Comparison of ENCODE assay signal across 26 mouse cellular contexts in genomic region chr4:63710431-63711220, GRCm38 (mm10). TPM values are rescaled to one million over a fixed set of nuclear protein-coding genes. Genes with fewer than 3 reads are reported as not detected.
DNase-seq lines count a peak whose midpoint lies in the region; ATAC-seq and TF ChIP-seq lines count a peak whose summit lies in the region.
"Had no signal": no experiment of that assay in that cellular context is flagged by ENCODE, and none has a peak within 500 bp of the region (broad histone marks: within the 10 kb centered on the region; RNA-seq: fewer than 3 reads in every experiment).

No protein-coding gene starts in this region.

- H3K27me3 ChIP-seq in midbrain, embryonic 11.5 days (ENCODE audit: control insufficient read depth, insufficient read depth, low read length): no peaks in the 10 kb centered on the region
- H3K27me3 ChIP-seq in midbrain, embryonic 14.5 days (ENCODE audit: control insufficient read depth, insufficient read depth, low read length): no peaks in the 10 kb centered on the region
- H3K27me3 ChIP-seq in intestine, embryonic 16.5 days (replicated peaks; ENCODE audit: control insufficient read depth, insufficient read depth, low read length): no peaks in the 10 kb centered on the region
- no peaks in the 10 kb centered on the region for H3K27me3 ChIP-seq in small intestine, adult 2 months (ENCODE audit: control insufficient read depth, insufficient read depth, low read length)
- no peaks in the 10 kb centered on the region for H3K27me3 ChIP-seq in hindbrain, embryonic 13.5 days
- H3K27me3 ChIP-seq in kidney, adult 2 months (replicated peaks; ENCODE audit: control insufficient read depth, insufficient read depth, low read length): no peaks in the 10 kb centered on the region; the same call in 1 of the 2 replicates
- H3K27me3 ChIP-seq: embryonic facial prominence, embryonic 15.5 days; hindbrain, embryonic 12.5 days; liver, embryonic 15.5 days; midbrain, embryonic 12.5 days had no signal

- no peaks in the 10 kb centered on the region for H3K9me3 ChIP-seq in midbrain, embryonic 11.5 days (ENCODE audit: control insufficient read depth, low read length)
- no peaks in the 10 kb centered on the region for H3K9me3 ChIP-seq in midbrain, embryonic 14.5 days (ENCODE audit: control insufficient read depth, low read length)
- H3K9me3 ChIP-seq in intestine, embryonic 16.5 days (ENCODE audit: control insufficient read depth, low read length): no peaks in the 10 kb centered on the region
- H3K9me3 ChIP-seq in hindbrain, embryonic 13.5 days: no peaks in the 10 kb centered on the region
- H3K9me3 ChIP-seq: embryonic facial prominence, embryonic 15.5 days; forebrain, embryonic 10.5 days; hindbrain, embryonic 12.5 days; liver, embryonic 15.5 days; midbrain, embryonic 12.5 days had no signal

- no peak for TF ChIP-seq CTCF in small intestine, adult 2 months (IDR thresholded peaks at IDR 0.05; ENCODE audit: extremely low read depth, insufficient read length, insufficient replicate concordance, low read depth, low read length)
- no peak for TF ChIP-seq CTCF in kidney, adult 2 months (conservative IDR thresholded peaks at IDR 0.05; ENCODE audit: insufficient read depth, insufficient read length, low read depth, low read length)

- ATAC-seq in midbrain, embryonic 11.5 days (ENCODE audit: low FRiP score): no peak
- no peak for ATAC-seq in midbrain, embryonic 14.5 days (ENCODE audit: low FRiP score, low TSS enrichment)
- peak; percentile 48; the same call in 1 of the 2 replicates for ATAC-seq in intestine, embryonic 16.5 days
- ATAC-seq in hindbrain, embryonic 13.5 days (ENCODE audit: low FRiP score): no peak
- ATAC-seq: CD4-positive, CD25-positive, alpha-beta regulatory T cell, adult 4 months had no signal

- peak; percentile 78 for DNase-seq in midbrain, embryonic 11.5 days (ENCODE audit: low spot score, missing footprints)
- no peak for DNase-seq in midbrain, embryonic 14.5 days
- DNase-seq in adrenal gland, postnatal 10 days: peak; percentile 32
- no peak for DNase-seq in layer of hippocampus, postnatal 14 days (ENCODE audit: low spot score in 2 of 2)
- DNase-seq in kidney, adult 2 months: no peak
- DNase-seq: cerebellum, postnatal 14 days; gastrocnemius, postnatal 10 days; kidney, postnatal 25 days; layer of hippocampus, adult 9-11 months; lung, postnatal 10 days; thymus, postnatal 14 days had no signal

- H3K4me2 ChIP-seq in midbrain, embryonic 11.5 days: no peak overlapping the region
- H3K4me2 ChIP-seq in midbrain, embryonic 14.5 days (ENCODE audit: low read length): no peak overlapping the region
- no peak overlapping the region for H3K4me2 ChIP-seq in intestine, embryonic 16.5 days (ENCODE audit: low read depth, low read length)
- no peak overlapping the region for H3K4me2 ChIP-seq in hindbrain, embryonic 13.5 days
- H3K4me2 ChIP-seq: embryonic facial prominence, embryonic 15.5 days; hindbrain, embryonic 12.5 days; liver, embryonic 15.5 days; midbrain, embryonic 12.5 days had no signal

- H3K4me3 ChIP-seq in midbrain, embryonic 11.5 days (ENCODE audit: low read depth, low read length): no peak overlapping the region
- H3K4me3 ChIP-seq in midbrain, embryonic 14.5 days (replicated peaks; ENCODE audit: low read depth, low read length): no peak overlapping the region
- H3K4me3 ChIP-seq in intestine, embryonic 16.5 days (ENCODE audit: low read length): no peak overlapping the region
- no peak overlapping the region for H3K4me3 ChIP-seq in small intestine, adult 2 months (ENCODE audit: low read depth, low read length)
- no peak overlapping the region for H3K4me3 ChIP-seq in hindbrain, embryonic 13.5 days
- no peak overlapping the region for H3K4me3 ChIP-seq in kidney, adult 2 months (ENCODE audit: insufficient read depth, low read depth, low read length)
- H3K4me3 ChIP-seq: embryonic facial prominence, embryonic 15.5 days; forebrain, embryonic 10.5 days; hindbrain, embryonic 12.5 days; liver, embryonic 15.5 days; midbrain, embryonic 12.5 days had no signal

- 72% methylated on average over 8 of the region's 8 CpGs for WGBS in midbrain, embryonic 11.5 days
- 73% methylated on average over 8 of the region's 8 CpGs for WGBS in midbrain, embryonic 14.5 days
- WGBS in intestine, embryonic 16.5 days: 69% methylated on average over 8 of the region's 8 CpGs
- 41% methylated on average over 8 of the region's 8 CpGs for WGBS in small intestine, adult 2 months
- WGBS in hindbrain, embryonic 13.5 days: 62% methylated on average over 8 of the region's 8 CpGs
- 82% methylated on average over 8 of the region's 8 CpGs for WGBS in kidney, adult 2 months

- no peaks in the 10 kb centered on the region for H3K4me1 ChIP-seq in midbrain, embryonic 11.5 days (ENCODE audit: control insufficient read depth, insufficient read depth, low read length)
- no peaks in the 10 kb centered on the region for H3K4me1 ChIP-seq in midbrain, embryonic 14.5 days (ENCODE audit: control insufficient read depth, insufficient read depth, low read length)
- H3K4me1 ChIP-seq in intestine, embryonic 16.5 days (ENCODE audit: control insufficient read depth, insufficient read depth, low read length): no peaks in the 10 kb centered on the region
- peaks cover 13% of the 10 kb centered on the region; the same call in 1 of the 2 replicates for H3K4me1 ChIP-seq in small intestine, adult 2 months (ENCODE audit: control insufficient read depth, insufficient read depth, insufficient read length, low read length)
- H3K4me1 ChIP-seq in hindbrain, embryonic 13.5 days (replicated peaks): no peaks in the 10 kb centered on the region
- H3K4me1 ChIP-seq in kidney, adult 2 months (ENCODE audit: control insufficient read depth, insufficient read depth, low read length): no peaks in the 10 kb centered on the region
- H3K4me1 ChIP-seq: embryonic facial prominence, embryonic 15.5 days; forebrain, embryonic 10.5 days; hindbrain, embryonic 12.5 days; liver, embryonic 15.5 days; midbrain, embryonic 12.5 days had no signal

- H3K36me3 ChIP-seq in midbrain, embryonic 11.5 days (ENCODE audit: control insufficient read depth, insufficient read depth, low read length): no peaks in the 10 kb centered on the region
- no peaks in the 10 kb centered on the region for H3K36me3 ChIP-seq in midbrain, embryonic 14.5 days (ENCODE audit: control insufficient read depth, insufficient read depth, low read length)
- H3K36me3 ChIP-seq in intestine, embryonic 16.5 days (ENCODE audit: control insufficient read depth, insufficient read depth, low read length): no peaks in the 10 kb centered on the region
- H3K36me3 ChIP-seq in small intestine, adult 2 months (ENCODE audit: control insufficient read depth, insufficient read depth, low read length): no peaks in the 10 kb centered on the region
- H3K36me3 ChIP-seq in hindbrain, embryonic 13.5 days: no peaks in the 10 kb centered on the region
- no peaks in the 10 kb centered on the region for H3K36me3 ChIP-seq in kidney, adult 2 months (ENCODE audit: control insufficient read depth, insufficient read depth, low read length)
- H3K36me3 ChIP-seq: embryonic facial prominence, embryonic 15.5 days; forebrain, embryonic 10.5 days; G1E; hindbrain, embryonic 12.5 days; liver, embryonic 15.5 days; midbrain, embryonic 12.5 days had no signal

- no peak for TF ChIP-seq POLR2A in small intestine, adult 2 months (IDR thresholded peaks at IDR 0.05; ENCODE audit: low read depth, low read length)
- no peak for TF ChIP-seq POLR2A in kidney, adult 2 months (IDR thresholded peaks at IDR 0.05; ENCODE audit: low read depth, low read length)

- no peak overlapping the region for H3K27ac ChIP-seq in midbrain, embryonic 11.5 days (ENCODE audit: low read depth, low read length)
- no peak overlapping the region for H3K27ac ChIP-seq in midbrain, embryonic 14.5 days (replicated peaks; ENCODE audit: low read depth, low read length)
- H3K27ac ChIP-seq in intestine, embryonic 16.5 days (ENCODE audit: low read length): no peak overlapping the region
- peak overlapping the region; percentile 36; the same call in 1 of the 2 replicates for H3K27ac ChIP-seq in small intestine, adult 2 months (ENCODE audit: insufficient read depth, low read depth, low read length)
- H3K27ac ChIP-seq in hindbrain, embryonic 13.5 days: no peak overlapping the region
- no peak overlapping the region for H3K27ac ChIP-seq in kidney, adult 2 months (ENCODE audit: insufficient read depth, low read depth, low read length)
- H3K27ac ChIP-seq: embryonic facial prominence, embryonic 15.5 days; forebrain, embryonic 10.5 days; hindbrain, embryonic 12.5 days; liver, embryonic 15.5 days; midbrain, embryonic 12.5 days had no signal

- H3K9ac ChIP-seq in midbrain, embryonic 11.5 days (ENCODE audit: low read length): no peak overlapping the region
- H3K9ac ChIP-seq in midbrain, embryonic 14.5 days (replicated peaks; ENCODE audit: low read length): no peak overlapping the region
- H3K9ac ChIP-seq in intestine, embryonic 16.5 days (ENCODE audit: low read depth, low read length): no peak overlapping the region
- H3K9ac ChIP-seq in hindbrain, embryonic 13.5 days: no peak overlapping the region
- H3K9ac ChIP-seq: embryonic facial prominence, embryonic 15.5 days; hindbrain, embryonic 12.5 days; liver, embryonic 15.5 days; midbrain, embryonic 12.5 days had no signal

RNA-seq across cellular contexts. Expression of gene Tnfsf15, which starts 34.3 kb away (rescaled TPM):
- 0.07 TPM in 1 of 2 replicates, not detected in the other for polyA plus RNA-seq in midbrain, embryonic 11.5 days (2014; fragmentation: Nextera tagmentation; extraction: Ambion mirVana)
- not detected in 2 replicates for polyA plus RNA-seq in midbrain, embryonic 14.5 days (2014; fragmentation: Nextera tagmentation; extraction: Ambion mirVana)
- total RNA-seq in adrenal gland, postnatal 10 days (2021): under 1 TPM; 0.21 to 0.33 TPM
- 0.16 and 0.18 TPM in 2 replicates for polyA plus RNA-seq in intestine, embryonic 16.5 days (2015; fragmentation: Nextera tagmentation; extraction: Ambion mirVana)
- 0.04 and 0.25 TPM in 2 replicates for polyA plus RNA-seq in small intestine, adult 2 months (2012; rRNA removed)
- polyA plus RNA-seq in hindbrain, embryonic 13.5 days (2015; fragmentation: Nextera tagmentation; extraction: Ambion mirVana): not detected in 2 replicates
- not detected for total RNA-seq in layer of hippocampus, postnatal 14 days (2021)
- 0.55 and 0.96 TPM in 2 replicates for polyA plus RNA-seq in kidney, adult 2 months (2012; rRNA removed)
- total RNA-seq: heart, adult 8-10 months had no signal
- polyA plus RNA-seq: forebrain, embryonic 10.5 days; G1E had no signal

RNA-seq across cellular contexts. Expression of gene Gm11214, which starts 47.4 kb away (rescaled TPM):
- polyA plus RNA-seq in midbrain, embryonic 11.5 days (2014; fragmentation: Nextera tagmentation; extraction: Ambion mirVana): not detected in 2 replicates
- not detected in 2 replicates for polyA plus RNA-seq in midbrain, embryonic 14.5 days (2014; fragmentation: Nextera tagmentation; extraction: Ambion mirVana)
- total RNA-seq in adrenal gland, postnatal 10 days (2021): not detected
- not detected in 2 replicates for polyA plus RNA-seq in intestine, embryonic 16.5 days (2015; fragmentation: Nextera tagmentation; extraction: Ambion mirVana)
- polyA plus RNA-seq in small intestine, adult 2 months (2012; rRNA removed): not detected in 2 replicates
- polyA plus RNA-seq in hindbrain, embryonic 13.5 days (2015; fragmentation: Nextera tagmentation; extraction: Ambion mirVana): not detected in 2 replicates
- total RNA-seq in layer of hippocampus, postnatal 14 days (2021): not detected
- not detected in 2 replicates for polyA plus RNA-seq in kidney, adult 2 months (2012; rRNA removed)
- total RNA-seq: G1E; gastrocnemius, postnatal 10 days; heart, adult 8-10 months; left cerebral cortex, postnatal 10 days had no signal
- polyA plus RNA-seq: embryonic facial prominence, embryonic 15.5 days; forebrain, embryonic 10.5 days; G1E; heart, postnatal 0 days; hindbrain, embryonic 12.5 days; intestine, embryonic 14.5 days; limb, embryonic 14.5 days; liver, embryonic 15.5 days; midbrain, embryonic 12.5 days had no signal

Comparison
In these comparisons a context has a peak if more than half of its experiments do, and no peak if none do; other contexts are left out.
1. DNase-seq: peak in midbrain, embryonic 11.5 days (single experiment) and adrenal gland, postnatal 10 days (single experiment); none in midbrain, embryonic 14.5 days (single experiment), layer of hippocampus, postnatal 14 days (0 of 2) and kidney, adult 2 months (single experiment).